Mouse (Mus musculus) retina, postnatal 7 days (tissue): Measurements from ENCODE around the gene Pdia2.
A peak's percentile ranks its signal among the peaks of the same experiment; 100 is the strongest.
"Not testable (repeated sequence)": the region's sequence is repeated elsewhere in the genome, so short reads cannot be mapped to it uniquely, and the experiment has no call there.

Experiments used
- DNase-seq: peaks from one replicate; pipeline ENCODE4 v3.0.0-alpha.2; 2012; ENCODE audit warnings: low read depth, low spot score

Gene Pdia2

DNA sequence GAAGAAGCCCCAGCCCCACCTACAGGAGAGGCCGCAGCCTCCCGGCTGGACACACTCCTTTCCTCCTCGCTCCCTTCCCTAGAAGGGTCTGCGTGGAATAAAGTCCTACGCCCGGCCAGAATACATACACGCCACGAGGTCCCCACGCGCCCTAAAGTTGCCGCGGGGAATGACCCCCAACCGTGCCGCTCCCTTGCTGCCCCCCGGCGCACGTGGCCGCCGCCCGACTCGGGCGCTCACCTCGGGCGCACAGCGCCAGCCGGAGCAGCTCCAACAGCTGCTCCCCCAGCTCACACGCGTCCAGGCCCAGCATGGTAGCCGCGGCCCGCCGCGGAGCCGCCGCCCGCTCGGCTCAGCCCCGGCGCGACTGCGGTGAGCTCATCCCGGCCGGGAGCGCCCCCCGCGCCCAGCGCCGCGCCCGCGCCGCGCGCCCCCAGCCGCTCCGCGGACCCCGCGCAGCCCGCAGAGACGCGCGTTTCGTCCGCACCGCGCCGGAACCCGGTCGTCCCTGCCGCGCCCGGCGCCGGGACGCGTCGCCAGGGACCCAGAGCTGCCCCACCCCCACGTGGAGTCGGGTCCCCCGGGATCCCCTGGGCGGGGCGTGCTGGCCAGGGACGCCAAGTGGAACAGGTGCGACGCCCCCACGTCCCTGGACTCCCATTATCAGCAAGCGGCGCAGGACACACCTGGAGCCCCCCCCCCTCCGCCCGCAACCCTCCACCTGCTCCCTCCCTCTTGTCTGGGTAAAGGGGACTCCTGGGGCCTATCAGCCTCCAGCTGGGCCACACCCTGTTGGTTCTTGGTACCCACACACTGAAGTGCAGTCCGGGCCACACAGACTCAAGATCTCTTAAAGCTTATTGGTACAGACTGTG is 2.2 kb upstream of the Pdia2 start:
- DNase-seq = peak; percentile 13

DNA sequence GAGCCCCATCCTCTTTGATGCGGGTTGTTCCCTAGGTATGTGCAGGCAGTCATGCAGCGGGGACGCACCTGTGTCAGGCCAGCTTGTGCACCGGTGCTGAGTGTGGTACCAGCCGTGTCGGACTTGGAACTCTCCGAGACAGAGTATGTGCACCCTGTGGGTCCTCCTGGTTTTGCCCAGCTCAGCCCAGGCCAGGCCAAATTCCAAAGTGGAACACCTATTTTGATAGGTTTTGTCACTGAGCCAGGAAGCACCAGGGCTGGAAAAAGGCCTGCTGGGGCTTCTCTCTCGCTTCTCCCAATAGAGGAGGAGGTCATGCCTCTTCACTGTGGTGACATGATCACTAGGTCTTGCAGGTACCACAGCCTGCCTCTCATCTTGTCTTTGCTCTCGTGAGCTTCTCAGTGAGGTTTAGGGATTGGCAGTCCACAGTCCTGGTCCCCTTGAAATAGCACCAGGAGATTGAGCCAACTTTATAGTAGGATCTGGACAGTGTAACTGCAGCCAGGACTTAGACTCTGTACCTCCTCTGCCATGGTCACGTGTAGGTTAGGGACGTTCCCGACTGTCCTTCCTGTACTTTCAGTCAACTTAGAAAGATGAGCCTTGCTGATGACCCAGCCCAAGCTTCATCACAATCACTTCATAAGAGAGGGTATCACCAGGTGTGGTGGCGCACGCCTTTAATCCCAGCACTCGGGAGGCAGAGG is 6.3 kb downstream of the Pdia2 start:
- no peak for DNase-seq

DNA sequence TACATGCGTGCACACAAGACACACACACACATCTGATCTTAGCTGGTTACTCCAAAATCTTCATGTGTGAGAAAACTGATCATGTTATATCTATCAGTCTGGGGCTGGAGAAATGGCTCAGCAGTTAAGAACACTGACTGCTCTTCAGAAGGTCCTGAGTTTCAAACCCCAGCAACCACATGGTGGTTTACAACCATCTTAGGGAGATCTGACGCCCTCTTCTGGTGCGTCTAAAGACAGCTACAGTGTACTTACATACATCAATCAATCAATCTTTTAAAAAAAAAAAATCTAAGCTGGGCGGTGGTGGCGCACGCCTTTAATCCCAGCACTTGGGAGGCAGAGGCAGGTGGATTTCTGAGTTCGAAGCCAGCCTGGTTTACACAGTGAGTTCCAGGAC is 7.4 kb downstream of the Pdia2 start:
- not testable (repeated sequence) for DNase-seq

- DNase-seq = no peak
These were observed 10.6 kb downstream of the Pdia2 start for GRCm38 (mm10) chr17:26188091-26188805.

DNA sequence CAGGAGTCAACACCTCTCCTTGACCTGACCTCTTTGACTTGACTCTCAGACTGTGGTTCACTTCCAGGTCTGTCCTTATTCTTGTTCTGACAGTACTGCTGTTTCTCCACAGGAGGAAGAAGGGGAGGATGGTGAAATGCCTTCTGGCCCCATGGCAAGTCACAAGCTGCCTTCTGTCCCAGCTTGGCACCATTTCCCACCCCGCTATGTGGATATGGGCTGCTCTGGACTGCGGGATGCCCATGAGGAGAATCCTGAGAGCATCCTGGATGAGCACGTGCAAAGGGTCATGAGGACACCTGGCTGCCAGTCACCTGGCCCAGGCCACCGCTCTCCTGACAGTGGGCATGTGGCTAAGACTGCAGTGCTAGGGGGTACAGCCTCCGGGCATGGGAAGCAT is 11.3 kb downstream of the Pdia2 start:
- DNase-seq = no peak

DNA sequence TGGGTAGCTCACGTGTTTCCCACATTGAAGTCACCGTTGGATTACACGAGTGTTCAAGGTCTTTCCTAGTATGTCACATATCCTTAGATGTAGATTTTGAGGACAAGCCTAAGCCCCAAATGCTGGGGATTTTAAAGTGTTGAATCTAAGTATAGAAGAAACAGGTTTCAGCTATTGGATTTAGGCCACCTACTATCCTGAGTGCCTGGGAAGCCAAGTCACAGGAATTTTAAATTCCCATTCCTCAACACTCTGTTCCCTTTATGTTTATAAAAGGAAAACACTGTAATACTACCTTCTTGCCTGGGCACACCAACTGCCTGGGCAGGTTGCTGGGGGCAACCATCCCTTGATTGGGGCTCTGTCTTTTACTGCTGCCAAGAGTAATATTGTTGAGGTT is 17.7 kb downstream of the Pdia2 start:
- DNase-seq = no peak

GRCm38 (mm10) chr17:26178611-26179010 is 20.3 kb downstream of the Pdia2 start:
- DNase-seq = no peak

- DNase-seq = not testable (repeated sequence)
These were observed 23.6 kb downstream of the Pdia2 start for GRCm38 (mm10) chr17:26175248-26175647.

- no peak for DNase-seq
These were observed 30.8 kb downstream of the Pdia2 start for GRCm38 (mm10) chr17:26168039-26168438.

- DNase-seq = no peak
These were observed 36.2 kb downstream of the Pdia2 start for GRCm38 (mm10) chr17:26162736-26163135.

DNA sequence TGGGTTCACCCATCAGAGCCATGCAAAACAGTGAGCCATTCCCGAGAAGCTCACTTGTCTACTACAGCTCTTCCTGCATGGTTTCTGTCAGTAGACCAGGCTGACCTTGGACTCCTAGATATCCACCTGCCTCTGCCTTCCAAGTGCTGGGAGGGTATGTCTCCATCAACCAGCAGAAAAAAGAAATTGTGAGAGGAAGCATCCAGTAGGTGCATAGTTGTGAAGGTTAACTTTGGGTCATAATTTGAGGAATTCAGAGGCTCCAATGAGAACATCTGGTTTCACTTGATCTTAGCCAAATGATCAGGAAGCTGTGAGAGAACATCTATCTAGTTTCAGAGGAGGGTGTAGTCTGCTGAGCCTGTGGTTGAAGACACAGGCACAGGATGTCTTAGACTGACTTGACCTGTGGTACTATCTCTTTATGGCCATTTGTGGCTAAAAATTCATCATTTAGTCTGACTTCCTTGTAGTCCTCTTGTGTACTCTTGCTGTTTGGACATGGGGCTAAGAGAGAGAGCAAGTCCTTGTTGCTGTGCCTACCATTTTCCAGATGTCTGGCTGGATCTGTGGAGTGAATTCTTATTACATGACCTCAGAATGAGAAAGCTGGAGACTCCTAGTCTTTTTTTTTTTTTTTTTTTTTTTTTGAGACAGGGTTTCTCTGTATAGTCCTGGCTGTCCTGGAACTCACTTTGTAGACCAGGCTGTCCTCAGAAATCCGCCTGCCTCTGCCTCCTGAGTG is 46.8 kb downstream of the Pdia2 start:
- no peak for DNase-seq

- DNase-seq = no peak
These were observed 49.8 kb downstream of the Pdia2 start for GRCm38 (mm10) chr17:26149056-26149455.
